Mouse (Mus musculus): ENCODE measurements around the gene Tubd1. TPM values are rescaled to one million over a fixed set of nuclear protein-coding genes. Genes with fewer than 3 reads are reported as not detected.

The Tubd1 gene
- polyA plus RNA-seq, 1 experiment from 2014 or later, result 13.7 TPM

GRCm38 (mm10) chr11:86580319-86581113, 35.7 kb downstream of the Tubd1 start:
- Histone ChIP-seq H3K9ac (peak overlapping the region; percentile 72), H3K27me3 (replicated peaks) (no peaks in the 10 kb centered on the region), H3K27ac (peak overlapping the region; percentile 78), H3K4me3 (peak overlapping the region; percentile 52), H3K4me2 (peak overlapping the region; percentile 72), H3K36me3 (peaks cover 23% of the 10 kb centered on the region), H3K9me3 (replicated peaks) (no peaks in the 10 kb centered on the region), H3K4me1 (peaks cover 90% of the 10 kb centered on the region)
- no peak for ATAC-seq
- WGBS (ENCODE audit: insufficient replicate concordance), result 77% methylated on average over 9 of the region's 9 CpGs

GRCm38 (mm10) chr11:86581250-86581753, 36.5 kb downstream of the Tubd1 start:
- Histone ChIP-seq H3K27me3 (replicated peaks) (no peaks in the 10 kb centered on the region), H3K36me3 (peaks cover 24% of the 10 kb centered on the region), H3K4me2 (peak overlapping the region; percentile 72), H3K4me3 (peak overlapping the region; percentile 52), H3K9ac (peak overlapping the region; percentile 72), H3K9me3 (replicated peaks) (no peaks in the 10 kb centered on the region), H3K4me1 (peaks cover 89% of the 10 kb centered on the region), H3K27ac (peak overlapping the region; percentile 78)
- WGBS (ENCODE audit: insufficient replicate concordance), result 4% methylated on average over 11 of the region's 11 CpGs
- peak; percentile 69 for ATAC-seq

- 71% methylated on average over 12 of the region's 12 CpGs for WGBS (ENCODE audit: insufficient replicate concordance)
- H3K27ac ChIP-seq, result peak overlapping the region; percentile 78
- no peaks in the 10 kb centered on the region for H3K9me3 ChIP-seq (replicated peaks)
- no peak for ATAC-seq
- peak overlapping the region; percentile 72 for H3K4me2 ChIP-seq
- H3K27me3 ChIP-seq (replicated peaks), result no peaks in the 10 kb centered on the region
- H3K36me3 ChIP-seq, result peaks cover 24% of the 10 kb centered on the region
- H3K4me1 ChIP-seq, result peaks cover 94% of the 10 kb centered on the region
- peak overlapping the region; percentile 72 for H3K9ac ChIP-seq
- peak overlapping the region; percentile 52; the same call in 1 of the 2 replicates for H3K4me3 ChIP-seq
These were observed 37.3 kb downstream of the Tubd1 start for GRCm38 (mm10) chr11:86581943-86582542.

GRCm38 (mm10) chr11:86582543-86583260, 37.9 kb downstream of the Tubd1 start:
- peak overlapping the region; percentile 72; the same call in 1 of the 2 replicates for H3K4me2 ChIP-seq
- 78% methylated on average over 7 of the region's 7 CpGs for WGBS (ENCODE audit: insufficient replicate concordance)
- peak overlapping the region; percentile 49 for H3K27ac ChIP-seq
- H3K9ac ChIP-seq, result no peak overlapping the region
- H3K9me3 ChIP-seq (replicated peaks), result no peaks in the 10 kb centered on the region
- H3K36me3 ChIP-seq, result peaks cover 24% of the 10 kb centered on the region
- ATAC-seq, result no peak
- no peak overlapping the region for H3K4me3 ChIP-seq
- H3K27me3 ChIP-seq (replicated peaks), result no peaks in the 10 kb centered on the region
- H3K4me1 ChIP-seq, result peaks cover 94% of the 10 kb centered on the region

GRCm38 (mm10) chr11:86583313-86583825, 38.6 kb downstream of the Tubd1 start:
- no peak overlapping the region for H3K4me2 ChIP-seq
- no peak overlapping the region for H3K4me3 ChIP-seq
- H3K27ac ChIP-seq, result 0 out of 2 replicates have a peak overlapping the region, but pooled peaks have one; percentile 28
- peaks cover 96% of the 10 kb centered on the region for H3K4me1 ChIP-seq
- H3K36me3 ChIP-seq, result peaks cover 24% of the 10 kb centered on the region
- no peak for ATAC-seq
- 71% methylated on average over 3 of the region's 3 CpGs for WGBS (ENCODE audit: insufficient replicate concordance)
- H3K27me3 ChIP-seq (replicated peaks), result no peaks in the 10 kb centered on the region
- no peak overlapping the region for H3K9ac ChIP-seq
- H3K9me3 ChIP-seq (replicated peaks), result no peaks in the 10 kb centered on the region

GRCm38 (mm10) chr11:86583990-86584897, 39.5 kb downstream of the Tubd1 start:
- 50% methylated on average over 14 of the region's 14 CpGs for WGBS (ENCODE audit: insufficient replicate concordance)
- Histone ChIP-seq H3K4me1 (peaks cover 93% of the 10 kb centered on the region), H3K36me3 (peaks cover 28% of the 10 kb centered on the region), H3K4me3 (peak overlapping the region; percentile 56), H3K4me2 (peak overlapping the region; percentile 66), H3K9me3 (replicated peaks) (no peaks in the 10 kb centered on the region), H3K9ac (0 out of 2 replicates have a peak overlapping the region, but pooled peaks have one; percentile 3), H3K27me3 (replicated peaks) (no peaks in the 10 kb centered on the region), H3K27ac (peak overlapping the region; percentile 11)
- no peak for ATAC-seq

GRCm38 (mm10) chr11:86584898-86585597, 40.3 kb downstream of the Tubd1 start:
- H3K4me2 ChIP-seq, result peak overlapping the region; percentile 66
- H3K9ac ChIP-seq, result peak overlapping the region; percentile 73
- no peaks in the 10 kb centered on the region for H3K27me3 ChIP-seq (replicated peaks)
- H3K36me3 ChIP-seq, result peaks cover 28% of the 10 kb centered on the region
- peaks cover 89% of the 10 kb centered on the region for H3K4me1 ChIP-seq
- H3K9me3 ChIP-seq (replicated peaks), result no peaks in the 10 kb centered on the region
- ATAC-seq, result no peak
- WGBS (ENCODE audit: insufficient replicate concordance), result 45% methylated on average over 7 of the region's 7 CpGs
- H3K4me3 ChIP-seq, result peak overlapping the region; percentile 56
- peak overlapping the region; percentile 57 for H3K27ac ChIP-seq

- WGBS (ENCODE audit: insufficient replicate concordance), result 22% methylated on average over 3 of the region's 3 CpGs
- no peaks in the 10 kb centered on the region for H3K9me3 ChIP-seq (replicated peaks)
These were observed 40.8 kb downstream of the Tubd1 start for GRCm38 (mm10) chr11:86585598-86585984.

GRCm38 (mm10) chr11:86586177-86586867, 41.5 kb downstream of the Tubd1 start:
- Histone ChIP-seq H3K4me1 (peaks cover 77% of the 10 kb centered on the region), H3K27ac (peak overlapping the region; percentile 86), H3K36me3 (peaks cover 28% of the 10 kb centered on the region), H3K9ac (peak overlapping the region; percentile 73), H3K9me3 (replicated peaks) (no peaks in the 10 kb centered on the region), H3K27me3 (replicated peaks) (no peaks in the 10 kb centered on the region), H3K4me3 (peak overlapping the region; percentile 56), H3K4me2 (peak overlapping the region; percentile 66)
- no peak for ATAC-seq
- WGBS (ENCODE audit: insufficient replicate concordance), result 5% methylated on average over 12 of the region's 12 CpGs

More at GRCm38 (mm10) chr11:86585598-86585984, 40.8 kb downstream of the Tubd1 start:
- no peaks in the 10 kb centered on the region for H3K27me3 ChIP-seq (replicated peaks)
- H3K4me1 ChIP-seq, result peaks cover 84% of the 10 kb centered on the region
- peak overlapping the region; percentile 73 for H3K9ac ChIP-seq
- ATAC-seq, result no peak
- peaks cover 28% of the 10 kb centered on the region for H3K36me3 ChIP-seq
- H3K4me3 ChIP-seq, result peak overlapping the region; percentile 56
- H3K27ac ChIP-seq, result peak overlapping the region; percentile 57
- peak overlapping the region; percentile 66 for H3K4me2 ChIP-seq
